Mouse (Mus musculus) left cerebral cortex, adult 9 months (tissue): Measurements from ENCODE around the gene Cxcr1.

ENCODE experiments used
- DNase-seq, 2 experiments: peaks; one replicate each; pipeline ENCODE4 v3.0.0; 2022; ENCODE audit warnings: low spot score in 2 of 2

Cxcr1 gene

DNA sequence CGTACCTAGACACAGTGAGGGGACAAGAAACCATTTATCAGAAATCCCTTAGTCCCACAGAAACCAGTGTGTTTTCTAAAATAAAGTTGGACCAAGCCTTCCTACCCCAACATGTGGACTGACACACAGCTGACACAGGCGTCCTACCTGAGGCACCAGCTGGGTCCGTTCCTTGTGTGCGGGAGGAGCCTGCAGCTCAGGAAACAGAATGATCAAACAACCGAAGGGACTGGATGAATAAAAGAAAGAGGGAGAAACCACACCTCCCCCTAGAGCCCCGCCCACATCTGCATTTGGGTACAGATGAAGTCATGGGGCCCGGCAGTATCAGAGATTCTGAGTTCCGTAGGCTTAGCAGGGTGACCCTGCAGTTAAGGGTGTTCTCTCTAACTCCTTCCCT lies at the start of gene Cxcr1:
Gene Cxcr1 (minus strand): TSS at position 187 of the 400 bp plus-strand sequence.
- DNase-seq: no peak

DNA sequence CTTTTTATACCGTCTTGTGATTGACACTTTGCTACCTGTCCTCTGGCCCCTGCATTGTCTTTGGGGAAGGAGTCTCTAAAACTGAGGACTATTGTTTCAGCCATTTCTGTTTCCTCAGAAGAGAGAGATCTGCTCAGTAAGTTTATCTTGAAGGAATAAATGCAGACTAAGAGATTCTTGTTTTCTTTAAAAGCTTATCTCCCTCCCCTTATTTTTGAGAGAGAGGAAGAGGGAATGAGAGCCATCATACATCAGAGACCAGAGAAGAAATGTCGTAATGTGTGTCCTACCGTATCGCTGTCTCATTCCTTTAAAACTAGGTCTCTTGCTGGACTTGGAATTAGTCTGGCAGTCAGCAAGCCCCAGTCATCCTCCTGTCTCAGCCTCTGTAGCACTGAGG lies 46.4 kb upstream of the Cxcr1 start:
- DNase-seq: no peak

DNA sequence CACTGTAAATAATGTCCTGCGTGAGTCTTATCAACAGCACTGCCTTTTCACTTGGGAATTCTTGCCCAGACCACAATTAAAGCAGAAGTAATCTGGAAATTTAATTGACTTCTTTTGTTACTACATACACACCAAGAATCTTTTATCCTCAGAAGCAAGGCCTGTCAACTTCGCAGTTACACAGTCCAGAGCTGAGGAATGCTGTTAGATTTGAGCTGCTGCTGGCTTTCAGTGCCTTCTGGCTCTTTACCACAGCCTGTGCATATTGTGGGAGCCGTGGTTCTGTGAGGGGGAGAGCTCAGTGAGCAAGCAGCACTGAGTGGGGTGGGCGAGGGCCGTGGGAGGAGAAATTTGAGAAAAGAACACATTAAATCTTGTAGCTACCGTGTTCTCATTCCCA lies 45.9 kb upstream of the Cxcr1 start:
- peak; percentile 61 to 82 for DNase-seq

DNA sequence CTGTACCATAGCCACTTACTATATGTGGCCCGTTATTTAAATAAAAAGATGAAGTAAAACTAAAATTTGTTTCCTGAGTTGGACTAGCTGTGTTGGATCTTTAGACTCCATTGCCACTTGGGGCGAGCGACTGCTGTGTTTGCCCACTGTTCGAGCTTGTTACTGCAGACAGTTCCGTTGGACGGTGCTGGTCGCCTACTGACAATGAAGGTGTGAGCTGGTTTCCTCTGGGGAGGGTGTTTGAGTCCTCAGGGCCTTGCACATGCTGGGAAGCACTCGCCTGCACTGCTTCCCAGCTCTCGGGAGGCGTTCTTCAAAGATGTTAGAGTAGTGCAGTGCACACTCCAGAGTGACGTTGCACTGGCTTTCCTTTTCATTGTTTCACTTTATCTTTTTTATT lies 45.2 kb upstream of the Cxcr1 start:
- DNase-seq: peak in 1 of 2 experiments; percentile 46

DNA sequence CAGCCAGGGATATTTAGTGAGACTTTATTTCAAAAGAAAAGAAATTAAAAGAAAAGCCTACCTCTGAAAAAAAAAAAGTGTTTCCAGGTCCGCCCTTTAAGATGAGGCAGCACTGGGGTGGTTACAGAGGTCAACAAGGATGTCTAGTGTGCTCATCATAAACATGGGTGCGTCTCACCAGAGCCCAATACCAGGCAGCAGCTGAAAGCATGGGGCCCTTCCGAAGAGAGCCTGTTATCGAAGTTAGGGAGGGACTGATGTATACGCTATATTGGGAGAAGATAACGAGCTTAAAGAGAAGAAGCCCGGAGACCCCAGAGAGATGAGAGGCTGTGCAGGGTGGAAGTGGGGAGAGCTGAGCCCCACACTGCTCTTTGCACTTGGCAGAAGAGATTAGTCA lies 44.7 kb upstream of the Cxcr1 start:
- no peak for DNase-seq

DNA sequence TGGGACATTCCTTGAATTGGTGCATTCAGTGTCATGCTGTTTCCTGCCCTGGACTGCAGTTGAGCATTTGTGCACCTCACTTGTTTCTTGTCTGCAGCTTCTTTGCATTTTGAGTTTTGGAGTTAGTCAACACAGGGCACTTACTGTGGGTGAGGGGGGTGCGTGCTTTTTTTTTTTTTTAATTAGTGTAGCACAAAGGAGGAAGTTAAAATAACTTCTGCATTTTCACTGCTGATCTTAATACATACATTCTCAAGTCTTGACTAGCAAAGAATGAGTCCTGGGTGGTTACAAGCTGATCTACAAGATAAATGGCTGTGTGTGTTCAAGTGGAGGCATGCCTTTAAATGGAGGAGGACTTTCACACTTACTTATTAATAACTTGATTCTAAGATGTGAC lies 43.7 kb upstream of the Cxcr1 start:
- no peak for DNase-seq

DNA sequence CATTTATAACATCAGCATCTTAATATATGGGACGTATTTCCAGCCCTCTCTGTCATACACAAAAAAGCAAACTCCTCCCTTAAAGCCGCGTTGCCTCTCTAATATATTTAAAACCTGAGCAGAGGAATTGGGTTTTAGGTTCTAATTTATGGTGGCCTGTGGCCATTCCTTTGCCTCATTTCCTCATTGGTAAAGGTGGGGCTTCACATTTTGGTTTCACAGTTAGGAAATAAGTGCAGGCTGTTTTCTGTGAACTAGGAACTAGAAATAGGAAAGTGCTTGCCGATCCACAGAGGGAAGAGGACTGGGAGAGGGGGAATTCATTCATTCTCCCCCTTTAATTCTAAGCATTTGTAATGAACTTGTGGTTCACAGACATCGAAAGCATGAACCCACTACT lies 43.2 kb upstream of the Cxcr1 start:
- DNase-seq: no peak

DNA sequence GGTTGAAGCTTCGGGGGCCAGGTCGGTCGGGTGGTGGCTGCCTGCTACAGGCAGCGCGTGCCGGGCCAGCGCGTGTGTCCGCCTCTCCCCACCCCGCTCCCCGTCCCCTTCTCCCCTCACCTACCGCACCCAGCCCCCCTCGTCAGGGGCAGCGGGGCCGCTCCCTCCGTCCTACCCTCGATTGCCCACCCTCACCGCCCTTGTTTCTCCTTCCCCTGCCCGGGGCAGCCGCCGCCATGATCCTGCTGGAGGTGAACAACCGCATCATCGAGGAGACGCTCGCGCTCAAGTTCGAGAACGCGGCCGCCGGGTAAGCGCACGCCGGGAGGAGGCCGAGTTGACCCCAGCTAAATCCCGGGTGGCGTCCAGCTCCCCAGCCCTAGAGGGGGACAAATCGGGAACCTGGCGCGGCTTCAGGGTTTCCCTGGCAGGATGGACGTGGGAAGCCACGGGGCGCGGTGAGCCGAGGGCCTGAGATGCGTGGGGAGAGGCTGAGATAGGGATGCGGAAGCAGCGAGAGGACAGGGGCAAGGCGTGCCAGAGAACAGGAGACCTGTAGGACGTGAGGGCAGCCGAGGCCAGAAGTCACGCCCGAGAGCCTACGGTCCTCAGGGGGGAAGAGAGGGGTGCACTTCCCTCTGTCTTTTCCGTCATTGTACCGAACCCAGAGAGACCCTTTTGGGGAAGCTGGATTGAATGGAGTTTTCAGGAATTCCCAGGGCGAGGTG lies 42.3 kb upstream of the Cxcr1 start:
- peak in 1 of 2 experiments; percentile 28 for DNase-seq

DNA sequence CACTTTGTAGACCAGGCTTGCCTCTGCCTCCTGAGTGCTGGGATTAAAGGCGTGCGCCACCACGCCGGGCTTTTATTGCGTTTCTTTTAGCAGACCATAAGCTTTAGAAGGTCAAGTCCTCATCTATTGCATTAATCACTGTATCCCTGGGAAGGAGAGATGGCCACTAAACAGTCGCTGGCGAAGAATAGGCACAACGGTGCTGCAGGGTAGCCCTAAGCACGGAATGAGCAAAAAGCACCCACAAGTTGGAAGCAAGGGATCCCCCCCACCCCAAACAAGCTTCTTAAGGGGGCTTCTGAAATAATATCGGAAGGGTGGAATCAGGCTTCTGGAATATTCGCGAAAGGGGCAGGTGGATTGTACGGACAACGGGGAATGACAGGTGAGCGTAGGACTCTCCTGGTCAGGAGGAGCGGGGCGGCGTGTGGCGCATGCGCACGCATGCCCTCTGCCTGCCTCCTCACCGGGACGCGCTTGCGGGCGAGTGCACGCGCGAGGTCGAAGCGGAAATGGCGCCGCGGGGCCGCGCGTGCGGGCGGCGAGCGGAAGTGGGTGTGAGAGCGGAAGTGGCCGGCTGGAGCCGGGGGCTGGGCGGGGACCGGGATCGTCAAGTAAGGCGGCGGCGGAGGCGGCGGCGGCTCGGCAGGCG lies 41.6 kb upstream of the Cxcr1 start, which contains the start of gene Arpc2:
Gene Arpc2 (plus strand): TSS at position 147 of the 652 bp plus-strand sequence.
- peak; percentile 91 to 96 for DNase-seq

DNA sequence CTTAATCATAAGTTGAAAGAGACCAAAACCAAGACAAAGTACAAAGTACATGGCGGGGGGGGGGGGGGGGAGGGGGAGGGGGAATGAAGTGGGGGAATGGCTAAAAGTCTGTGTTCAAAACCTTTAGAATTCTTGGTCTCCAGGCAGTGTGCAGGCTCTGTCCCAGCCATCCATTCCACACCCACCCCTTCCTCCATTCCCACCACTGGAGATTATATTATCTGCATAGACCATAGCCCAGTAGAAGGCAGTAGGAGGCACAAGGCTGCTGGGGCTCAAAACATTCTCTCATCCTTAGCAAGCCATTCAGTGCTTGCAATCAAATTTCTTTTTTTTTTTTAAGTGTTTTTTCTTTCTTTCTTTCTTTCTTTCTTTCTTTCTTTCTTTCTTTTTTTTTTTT lies 36.6 kb upstream of the Cxcr1 start:
- no peak for DNase-seq

DNA sequence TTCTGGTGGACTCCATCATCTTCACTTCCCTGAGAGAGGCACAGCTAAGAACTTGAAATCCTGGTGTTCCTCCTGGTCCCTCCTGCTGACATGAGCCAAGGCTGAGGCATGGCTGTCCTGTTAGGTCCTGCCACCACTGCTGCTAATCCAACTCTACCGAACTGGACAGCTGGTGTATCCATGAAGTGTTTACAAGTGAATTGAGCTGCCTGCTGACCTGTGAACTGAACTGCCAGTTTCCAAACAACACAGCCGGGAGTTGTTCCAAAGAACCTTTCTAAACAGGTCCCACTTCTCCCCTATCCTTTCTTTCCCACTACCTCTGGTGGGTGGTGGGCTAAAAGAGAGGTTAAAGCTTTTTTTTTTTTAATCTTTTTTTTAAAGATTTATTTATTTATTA lies 35.5 kb upstream of the Cxcr1 start:
- no peak for DNase-seq

DNA sequence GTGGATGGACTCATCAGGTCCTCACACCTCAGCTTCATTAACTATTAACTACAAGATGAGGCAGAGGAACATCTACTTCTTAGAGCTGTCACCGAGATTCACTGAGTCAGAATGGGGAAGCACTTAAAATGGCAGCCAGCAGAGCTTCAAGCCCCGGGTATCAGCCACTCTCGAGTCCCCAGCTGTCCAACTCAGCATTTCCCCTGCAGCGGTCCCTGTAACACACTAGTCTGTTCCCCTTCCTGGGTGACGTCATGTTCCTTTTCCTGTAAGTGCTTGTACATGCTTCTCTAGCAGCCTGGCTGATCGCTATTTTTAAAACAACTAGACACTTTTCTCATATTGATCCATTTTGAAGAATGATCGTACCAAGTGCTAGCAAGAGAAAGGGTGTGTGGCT lies 32.9 kb upstream of the Cxcr1 start:
- peak in 1 of 2 experiments; percentile 51 for DNase-seq

DNA sequence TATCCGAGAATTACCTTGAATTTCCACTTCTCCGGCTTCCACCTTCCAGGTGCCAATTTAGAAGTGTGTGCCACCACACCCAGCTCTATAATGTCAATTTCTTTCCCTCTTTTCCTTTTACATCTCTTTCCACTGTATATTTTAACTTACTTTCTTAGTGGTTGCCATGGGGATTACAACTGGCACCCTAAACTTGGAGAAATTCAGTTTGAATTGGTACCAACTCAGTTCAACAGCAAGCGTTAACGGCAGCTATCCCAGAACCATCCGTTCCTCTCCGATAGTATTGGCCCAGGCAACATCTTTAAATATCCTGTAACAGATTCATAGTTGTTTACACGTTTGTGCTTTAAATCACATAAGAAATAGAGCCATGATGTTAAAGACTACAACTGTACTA lies 25.5 kb upstream of the Cxcr1 start:
- DNase-seq: no peak

DNA sequence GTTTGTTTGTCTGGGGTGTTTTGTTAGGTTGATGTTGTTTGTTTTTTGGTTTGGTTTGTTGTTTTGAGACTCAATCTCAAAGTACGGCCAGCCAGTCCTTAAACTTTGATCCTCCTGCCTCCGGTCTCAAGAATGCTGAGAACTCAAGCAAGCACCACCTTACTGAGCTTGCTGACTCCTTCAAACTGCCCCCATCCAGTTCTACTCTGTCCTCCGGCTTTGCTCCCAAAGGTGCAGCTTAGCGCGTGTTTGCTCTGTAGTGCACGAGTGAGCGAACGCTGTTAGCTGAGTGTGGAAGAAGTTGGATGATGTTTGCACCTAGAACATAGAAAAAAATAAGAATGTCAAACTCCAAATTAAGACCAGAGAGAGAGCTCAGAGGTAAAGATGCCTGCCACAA lies 14.5 kb upstream of the Cxcr1 start:
- DNase-seq: no peak

DNA sequence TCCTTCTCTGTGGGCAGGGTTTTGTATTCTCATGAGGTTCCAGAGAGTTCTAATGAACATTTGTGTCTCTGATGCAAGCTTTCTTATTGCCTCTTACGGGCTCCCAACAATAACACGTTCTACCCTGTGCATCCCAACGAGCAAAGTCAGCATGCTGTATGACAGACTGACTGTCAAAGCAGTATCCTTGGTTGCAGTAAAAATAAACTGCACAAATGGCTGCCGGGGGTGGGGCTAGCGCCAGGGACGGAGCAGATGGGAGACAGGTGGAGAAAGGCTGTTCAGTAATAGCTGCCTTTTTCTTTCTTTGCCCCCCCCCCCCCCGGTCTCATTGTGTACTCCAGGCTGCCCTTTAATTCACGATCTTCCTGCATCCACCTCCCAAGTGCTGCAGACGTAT lies 13.5 kb upstream of the Cxcr1 start:
- DNase-seq: peak in 1 of 2 experiments; percentile 19

DNA sequence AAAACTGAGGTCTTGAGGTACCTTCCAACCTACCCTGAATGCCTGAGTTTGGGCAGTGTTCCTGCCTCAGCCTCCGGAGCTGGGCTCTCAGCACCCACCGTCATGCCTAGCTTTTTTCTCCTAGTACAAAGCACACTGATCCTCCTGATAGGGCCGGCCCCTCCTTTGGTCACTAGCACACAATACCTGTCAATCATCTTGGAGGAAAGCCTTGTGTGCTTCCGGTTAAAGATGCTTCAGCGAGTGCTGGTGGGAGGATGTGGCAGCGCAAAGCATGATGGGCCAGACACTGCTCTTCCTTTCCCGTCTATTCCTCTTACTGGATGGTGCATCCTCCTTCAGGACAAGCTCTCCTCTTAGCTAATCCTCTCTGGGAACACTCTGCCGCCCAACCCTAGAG lies 12.2 kb upstream of the Cxcr1 start:
- no peak for DNase-seq

DNA sequence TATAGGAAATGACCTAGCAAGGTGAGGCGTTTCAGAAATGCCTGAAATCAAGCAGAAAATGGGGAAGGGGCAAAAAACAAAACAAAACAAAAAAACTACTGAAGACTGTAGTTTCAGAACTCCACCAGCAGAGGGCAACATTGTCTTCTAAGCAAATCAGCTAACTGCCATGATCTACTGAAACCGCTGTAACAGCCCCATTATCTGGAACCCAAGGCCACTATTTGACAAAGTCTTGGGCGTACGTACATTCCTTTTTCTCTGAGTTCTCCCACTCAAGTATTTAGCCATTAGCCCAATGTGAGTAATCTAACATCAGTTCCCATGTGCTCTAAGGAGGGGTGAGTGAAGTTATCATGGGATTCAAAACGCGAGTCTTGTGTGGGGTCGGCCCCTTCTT lies 11.4 kb upstream of the Cxcr1 start:
- DNase-seq: peak in 1 of 2 experiments; percentile 55

DNA sequence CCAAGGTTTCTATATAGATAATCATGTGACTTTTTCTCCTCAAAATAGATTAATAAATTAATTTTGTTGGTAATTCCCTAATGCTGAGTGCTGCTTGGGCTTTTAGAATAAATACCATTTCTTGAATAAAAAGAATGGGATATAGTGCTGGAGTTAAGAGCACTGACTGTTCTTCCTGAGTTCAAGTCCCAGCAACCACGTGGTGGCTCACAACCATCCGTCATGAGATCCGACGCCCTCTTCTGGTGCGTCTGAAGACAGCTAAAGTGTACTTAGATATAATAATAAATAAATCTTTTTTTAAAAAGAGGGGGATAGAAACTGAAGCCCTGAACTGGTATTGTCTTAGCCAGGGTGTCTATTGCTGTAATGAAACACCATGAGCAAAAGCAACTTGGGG lies 9.0 kb upstream of the Cxcr1 start:
- no peak for DNase-seq

DNA sequence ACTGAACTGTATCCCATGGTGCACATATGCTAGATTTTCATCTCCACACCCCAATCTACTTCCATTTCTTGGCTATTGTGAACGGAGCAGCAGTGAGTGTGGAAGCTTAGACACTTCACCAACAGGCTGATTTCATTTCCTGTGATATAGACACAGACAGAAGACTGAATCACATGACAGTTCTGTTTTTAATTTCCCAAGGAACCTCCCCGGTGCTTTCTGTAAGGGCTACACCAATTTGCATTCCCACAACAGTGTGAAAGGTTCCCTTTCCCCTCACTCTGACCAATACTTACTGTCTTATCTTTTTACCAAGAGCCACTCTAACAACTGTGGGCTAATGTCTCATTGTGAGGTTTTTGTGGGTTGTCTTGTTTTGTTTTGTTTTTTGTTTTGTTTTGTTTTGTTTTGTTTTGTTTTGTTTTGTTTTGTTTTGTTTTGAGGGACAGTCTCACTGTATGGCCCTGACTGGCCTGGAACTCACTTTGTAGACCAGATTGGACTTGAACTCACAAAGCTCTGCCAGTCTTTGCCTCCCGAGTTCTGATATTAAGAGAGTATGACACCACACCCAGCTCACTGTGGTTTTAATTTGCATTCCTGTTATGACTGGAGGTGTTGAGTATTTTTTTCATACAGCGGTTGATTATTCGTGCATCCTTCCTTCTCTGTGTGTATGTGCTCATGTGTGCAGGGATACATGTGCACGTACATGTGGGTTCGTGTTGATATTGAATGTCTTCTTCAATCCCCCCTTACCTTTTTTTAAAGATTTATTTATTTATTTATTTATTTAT lies 6.8 kb upstream of the Cxcr1 start:
- DNase-seq: no peak

DNA sequence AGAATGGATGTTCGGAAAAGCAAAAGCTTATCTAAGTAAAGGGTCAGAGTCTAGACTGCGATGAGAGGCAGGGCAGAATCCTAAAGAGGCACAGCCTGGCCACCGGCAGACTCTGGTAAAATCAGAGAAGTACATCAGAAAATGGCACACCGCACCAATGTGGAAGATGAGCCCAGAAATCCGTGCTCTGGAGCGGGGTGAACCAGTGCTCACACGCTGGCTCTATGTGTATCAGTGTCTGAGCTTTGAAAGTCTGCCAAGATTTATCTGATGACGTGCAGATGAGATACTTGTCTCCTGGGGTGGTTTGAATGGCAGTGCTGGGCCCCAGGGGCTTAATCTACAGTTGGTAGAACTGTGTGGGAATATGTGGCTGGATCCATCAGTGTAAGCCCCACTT lies 4.6 kb upstream of the Cxcr1 start:
- DNase-seq: no peak

DNA sequence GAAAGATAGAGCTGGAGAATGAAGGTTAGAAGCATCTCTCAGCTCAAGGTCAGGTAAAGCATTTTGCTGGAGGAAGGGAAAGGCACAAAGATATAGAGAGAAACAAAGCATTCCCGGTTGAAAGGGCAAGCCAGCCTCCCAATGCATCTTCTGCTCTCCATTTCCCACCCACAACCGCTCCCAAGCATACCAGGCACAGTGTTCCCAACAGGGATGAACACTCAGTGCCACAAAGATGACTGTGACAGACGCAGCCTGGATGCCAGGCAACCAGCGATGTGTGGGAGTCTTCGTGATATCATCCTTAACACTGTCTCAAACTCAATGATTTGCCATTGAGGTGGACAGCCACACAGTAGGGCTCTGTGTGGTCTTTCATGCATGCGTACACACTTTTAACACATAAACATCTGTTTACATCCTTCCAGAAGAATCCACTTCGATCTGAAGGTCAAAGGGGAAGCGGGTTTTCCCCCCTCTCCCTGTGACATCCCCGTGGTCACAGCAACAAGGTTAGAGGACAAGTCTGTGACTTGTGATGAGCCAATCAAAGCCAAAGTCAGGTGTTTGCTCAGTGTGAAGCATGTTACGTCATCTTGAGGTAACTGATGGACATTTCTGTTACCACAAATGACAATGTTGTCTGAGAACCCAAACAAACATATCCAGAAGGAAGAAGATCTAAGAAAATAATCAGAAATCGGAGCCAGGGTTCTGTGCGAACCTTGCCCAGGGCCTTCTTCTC lies 3.5 kb upstream of the Cxcr1 start:
- peak; percentile 33 to 56 for DNase-seq
